Mouse (Mus musculus) erythroblast, embryonic 14.5 days (primary cell): ENCODE measurements at regions not wholly inside any gene's neighbourhood (a gene's known extent, or its start where the extent isn't known, plus 50 kb on each side); places are given as distances from the start of the nearest gene placed in this dataset.

Experiments
- GATA1 ChIP-seq: IDR thresholded peaks from 2 replicates; pipeline ENCODE4 v1.6.1; 2012; ENCODE audit warnings: low read length, inconsistent platforms, mixed read lengths
- TAL1 ChIP-seq: IDR thresholded peaks from 3 replicates; pipeline ENCODE4 v1.6.1; 2012; ENCODE audit warnings: low read length, inconsistent platforms, mixed read lengths

GRCm38 (mm10) chr14:102922496-102922993 is 59.9 kb downstream of the Kctd12 start:
- no peak for TF ChIP-seq TAL1
- no peak for TF ChIP-seq GATA1
